Mouse (Mus musculus): ENCODE data around the gene St3gal3. TPM values are rescaled to one million over a fixed set of nuclear protein-coding genes. Genes with fewer than 3 reads are reported as not detected.
A peak's percentile ranks its signal among the peaks of the same experiment; 100 is the strongest.

The St3gal3 gene
- polyA plus RNA-seq, 1 experiment from 2014 or later, result 10.8 TPM

DNA sequence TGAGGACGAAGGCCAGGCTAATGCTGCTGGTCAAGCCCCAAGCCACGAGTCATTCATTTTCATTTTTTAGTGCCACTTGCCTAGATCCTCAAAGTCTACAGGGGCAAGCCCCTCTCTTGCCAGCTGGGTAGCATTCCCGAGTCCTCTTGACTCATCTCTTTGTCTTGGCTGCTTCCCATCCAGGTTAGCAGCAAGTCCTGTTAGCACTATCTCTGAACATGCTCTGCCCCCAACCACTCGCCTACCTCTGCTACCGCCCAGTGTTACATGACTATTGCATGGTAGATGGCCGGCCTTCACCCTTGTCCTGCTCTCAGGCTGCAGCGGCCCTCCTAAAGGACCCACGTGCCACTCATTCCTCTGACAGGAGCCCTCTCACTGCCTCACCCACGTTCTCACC is 156.4 kb downstream of the St3gal3 start:
- Histone ChIP-seq H3K36me3 (no peaks in the 10 kb centered on the region), H3K27me3 (no peaks in the 10 kb centered on the region), H3K4me3 (no peak overlapping the region), H3K27ac (no peak overlapping the region), H3K9ac (no peak overlapping the region), H3K4me1 (peaks cover 4% of the 10 kb centered on the region), H3K9me3 (no peaks in the 10 kb centered on the region), H3K4me2 (replicated peaks) (no peak overlapping the region)
- 95% methylated on average over 9 of the region's 9 CpGs for WGBS
- no peak for ATAC-seq (ENCODE audit: insufficient number of reproducible peaks, insufficient read depth, low FRiP score, low TSS enrichment)

DNA sequence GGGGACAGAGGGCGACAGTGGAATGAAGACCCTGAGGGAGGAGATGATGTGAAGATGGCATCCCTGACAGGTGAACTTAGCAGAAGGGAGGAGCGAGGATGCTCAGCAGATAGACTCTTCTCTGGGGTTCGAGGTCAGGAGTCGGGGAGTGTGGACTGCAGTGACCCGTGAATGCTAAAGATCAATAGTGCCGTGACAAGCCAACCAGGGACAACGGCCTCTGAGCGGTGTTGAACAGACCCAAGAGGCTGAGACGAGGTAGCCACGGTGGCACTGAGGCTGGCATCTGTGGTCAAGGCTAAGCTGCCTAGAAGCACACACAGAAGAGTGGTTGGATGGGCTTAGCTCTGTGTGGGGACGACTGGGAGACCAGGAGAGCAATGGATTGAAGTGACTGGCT is 156.9 kb downstream of the St3gal3 start:
- H3K9ac ChIP-seq, result no peak overlapping the region
- H3K4me1 ChIP-seq, result peaks cover 9% of the 10 kb centered on the region
- no peak overlapping the region for H3K4me2 ChIP-seq (replicated peaks)
- no peaks in the 10 kb centered on the region for H3K27me3 ChIP-seq
- WGBS, result 85% methylated on average over 11 of the region's 11 CpGs
- H3K9me3 ChIP-seq, result no peaks in the 10 kb centered on the region
- no peaks in the 10 kb centered on the region for H3K36me3 ChIP-seq
- no peak overlapping the region for H3K27ac ChIP-seq
- H3K4me3 ChIP-seq, result no peak overlapping the region
- ATAC-seq (ENCODE audit: insufficient number of reproducible peaks, insufficient read depth, low FRiP score, low TSS enrichment), result no peak

- H3K9ac ChIP-seq, result no peak overlapping the region
- no peak overlapping the region for H3K27ac ChIP-seq
- no peak overlapping the region for H3K4me3 ChIP-seq
- no peak overlapping the region for H3K4me2 ChIP-seq (replicated peaks)
- no peaks in the 10 kb centered on the region for H3K9me3 ChIP-seq
- WGBS, result 58% methylated on average over 9 of the region's 9 CpGs
- H3K36me3 ChIP-seq, result no peaks in the 10 kb centered on the region
- no peak for ATAC-seq (ENCODE audit: insufficient number of reproducible peaks, insufficient read depth, low FRiP score, low TSS enrichment)
- H3K27me3 ChIP-seq, result no peaks in the 10 kb centered on the region
- peaks cover 10% of the 10 kb centered on the region for H3K4me1 ChIP-seq
Measured at GRCm38 (mm10) chr4:117977371-117977770, 157.3 kb downstream of the St3gal3 start.

DNA sequence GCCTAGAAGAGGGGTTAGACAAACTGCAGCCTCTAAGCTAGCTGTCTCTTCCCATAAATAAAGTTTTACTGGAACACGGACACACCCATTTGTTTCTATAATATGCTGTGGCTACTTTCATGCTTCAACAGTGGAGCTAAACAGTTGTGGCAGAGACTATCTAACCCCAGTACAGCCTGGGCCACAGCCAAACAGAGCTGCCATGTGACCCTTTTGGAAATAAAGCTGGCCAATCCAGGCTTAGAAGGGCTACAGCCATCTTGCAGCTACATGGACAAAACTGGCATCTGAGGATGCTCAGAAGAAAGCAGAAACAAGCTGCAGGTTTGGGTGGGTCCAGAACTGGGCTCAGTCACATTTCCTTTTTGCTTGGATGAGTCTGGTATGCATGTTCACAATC is 158.9 kb downstream of the St3gal3 start:
- no peak for ATAC-seq (ENCODE audit: insufficient number of reproducible peaks, insufficient read depth, low FRiP score, low TSS enrichment)
- Histone ChIP-seq H3K27ac (no peak overlapping the region), H3K4me1 (peaks cover 10% of the 10 kb centered on the region), H3K36me3 (no peaks in the 10 kb centered on the region), H3K4me2 (replicated peaks) (no peak overlapping the region), H3K27me3 (no peaks in the 10 kb centered on the region), H3K9me3 (no peaks in the 10 kb centered on the region), H3K4me3 (no peak overlapping the region), H3K9ac (no peak overlapping the region)
- WGBS, result 93% methylated on average over 1 of the region's 1 CpGs

- Histone ChIP-seq H3K9me3 (no peaks in the 10 kb centered on the region), H3K4me1 (peaks cover 10% of the 10 kb centered on the region), H3K9ac (no peak overlapping the region), H3K27ac (no peak overlapping the region), H3K4me2 (replicated peaks) (no peak overlapping the region), H3K4me3 (no peak overlapping the region), H3K27me3 (no peaks in the 10 kb centered on the region), H3K36me3 (no peaks in the 10 kb centered on the region)
- WGBS, result 77% methylated on average over 5 of the region's 5 CpGs
- ATAC-seq (ENCODE audit: insufficient number of reproducible peaks, insufficient read depth, low FRiP score, low TSS enrichment), result no peak
Measured at GRCm38 (mm10) chr4:117974719-117975118, 160.0 kb downstream of the St3gal3 start.

DNA sequence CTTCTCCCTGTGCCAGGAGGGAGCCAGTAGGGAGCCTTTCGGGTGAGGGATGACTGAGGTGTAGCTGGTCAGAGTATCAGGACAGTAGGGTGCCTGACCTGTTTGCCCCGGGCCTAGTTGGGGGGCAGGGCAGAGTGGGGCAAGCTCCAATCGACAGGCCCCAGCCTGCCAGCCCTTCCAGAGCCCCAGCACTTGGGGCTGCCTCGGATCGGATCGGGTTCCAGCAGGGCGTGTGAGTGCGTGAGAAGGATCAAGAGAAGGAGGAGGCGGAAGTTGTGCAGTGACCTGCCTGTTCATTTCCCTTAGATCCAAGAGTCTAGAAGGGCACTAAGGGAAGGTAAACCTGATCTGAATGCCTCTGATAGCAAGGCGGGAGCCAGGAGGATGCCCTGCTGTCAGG is 161.7 kb downstream of the St3gal3 start:
- Histone ChIP-seq H3K9ac (no peak overlapping the region), H3K4me2 (replicated peaks) (no peak overlapping the region), H3K9me3 (no peaks in the 10 kb centered on the region), H3K27ac (no peak overlapping the region), H3K27me3 (no peaks in the 10 kb centered on the region), H3K36me3 (no peaks in the 10 kb centered on the region), H3K4me1 (peaks cover 10% of the 10 kb centered on the region), H3K4me3 (no peak overlapping the region)
- ATAC-seq (ENCODE audit: insufficient number of reproducible peaks, insufficient read depth, low FRiP score, low TSS enrichment), result 0 out of 2 replicates have a peak, but pooled peaks have one; percentile 39
- 38% methylated on average over 10 of the region's 10 CpGs for WGBS

DNA sequence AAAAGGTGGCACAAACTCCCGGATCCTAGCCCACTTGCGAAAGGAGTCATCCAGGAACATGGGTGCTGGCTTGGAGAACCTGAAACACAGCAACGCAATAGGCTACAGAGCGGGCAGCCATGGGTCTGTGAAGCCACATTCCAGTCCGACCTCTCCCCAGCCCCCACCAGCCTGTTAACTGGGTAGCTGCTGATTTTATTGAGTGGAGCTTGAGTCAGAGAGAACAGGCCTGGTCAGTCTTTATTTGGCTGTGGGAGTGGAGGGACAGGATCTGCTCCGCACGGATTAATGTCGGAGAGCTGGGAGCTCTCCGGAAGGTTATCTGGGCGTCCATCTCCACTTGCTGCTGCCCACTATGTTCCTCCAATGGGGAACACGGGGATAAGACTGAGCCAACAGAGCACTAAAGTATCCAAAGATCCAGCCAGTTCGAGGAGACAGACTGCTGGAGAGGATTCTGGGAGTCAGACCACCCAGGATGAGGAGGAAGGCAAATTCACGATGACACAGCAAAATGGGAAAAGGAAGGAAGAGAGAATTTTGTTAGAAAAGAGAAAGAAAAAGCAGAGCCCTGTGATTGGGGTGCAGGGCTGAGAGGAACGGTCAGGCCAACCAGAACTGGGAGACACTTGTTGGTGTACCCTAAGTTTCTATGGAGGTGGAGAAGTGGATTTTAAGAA is 170.2 kb downstream of the St3gal3 start:
- Histone ChIP-seq H3K9me3 (no peaks in the 10 kb centered on the region), H3K27me3 (no peaks in the 10 kb centered on the region), H3K4me2 (replicated peaks) (no peak overlapping the region), H3K4me1 (no peaks in the 10 kb centered on the region), H3K36me3 (peaks cover 16% of the 10 kb centered on the region; the same call in 1 of the 2 replicates), H3K9ac (no peak overlapping the region), H3K27ac (no peak overlapping the region), H3K4me3 (no peak overlapping the region)
- WGBS, result 76% methylated on average over 14 of the region's 14 CpGs
- ATAC-seq (ENCODE audit: insufficient number of reproducible peaks, insufficient read depth, low FRiP score, low TSS enrichment), result no peak

DNA sequence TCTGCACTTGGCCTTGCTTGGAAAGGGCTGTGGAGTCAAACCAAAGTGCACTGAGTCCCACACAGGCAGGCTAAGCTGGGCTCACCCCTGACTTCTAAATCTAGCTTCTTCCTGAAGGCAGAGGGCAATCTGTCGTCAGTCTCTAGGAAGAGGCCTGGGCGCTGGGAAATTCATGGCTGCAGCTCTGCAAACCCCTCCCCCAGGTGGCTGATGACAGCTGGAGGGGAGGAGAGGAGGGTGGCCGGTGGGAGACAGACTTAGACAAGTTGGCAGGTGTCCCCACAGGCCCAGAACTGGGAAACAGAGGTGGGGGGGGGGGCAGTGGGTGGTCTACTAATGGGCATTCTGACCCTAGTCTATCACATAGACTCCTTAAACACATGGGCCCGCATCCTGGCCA is 177.2 kb downstream of the St3gal3 start:
- Histone ChIP-seq H3K4me2 (replicated peaks) (no peak overlapping the region), H3K36me3 (peaks cover 42% of the 10 kb centered on the region), H3K9me3 (no peaks in the 10 kb centered on the region), H3K9ac (no peak overlapping the region), H3K4me3 (no peak overlapping the region), H3K4me1 (no peaks in the 10 kb centered on the region), H3K27ac (no peak overlapping the region), H3K27me3 (no peaks in the 10 kb centered on the region)
- 70% methylated on average over 4 of the region's 4 CpGs for WGBS
- ATAC-seq (ENCODE audit: insufficient number of reproducible peaks, insufficient read depth, low FRiP score, low TSS enrichment), result no peak

- no peaks in the 10 kb centered on the region for H3K9me3 ChIP-seq
- H3K4me1 ChIP-seq, result peaks cover 3% of the 10 kb centered on the region; the same call in 1 of the 2 replicates
- no peak overlapping the region for H3K4me3 ChIP-seq
- no peak for ATAC-seq (ENCODE audit: insufficient number of reproducible peaks, insufficient read depth, low FRiP score, low TSS enrichment)
- peaks cover 19% of the 10 kb centered on the region for H3K36me3 ChIP-seq
- no peaks in the 10 kb centered on the region for H3K27me3 ChIP-seq
- H3K27ac ChIP-seq, result no peak overlapping the region
- WGBS, result 71% methylated on average over 7 of the region's 7 CpGs
- no peak overlapping the region for H3K4me2 ChIP-seq (replicated peaks)
- no peak overlapping the region for H3K9ac ChIP-seq
Measured at GRCm38 (mm10) chr4:117947493-117947892, 187.2 kb downstream of the St3gal3 start.

DNA sequence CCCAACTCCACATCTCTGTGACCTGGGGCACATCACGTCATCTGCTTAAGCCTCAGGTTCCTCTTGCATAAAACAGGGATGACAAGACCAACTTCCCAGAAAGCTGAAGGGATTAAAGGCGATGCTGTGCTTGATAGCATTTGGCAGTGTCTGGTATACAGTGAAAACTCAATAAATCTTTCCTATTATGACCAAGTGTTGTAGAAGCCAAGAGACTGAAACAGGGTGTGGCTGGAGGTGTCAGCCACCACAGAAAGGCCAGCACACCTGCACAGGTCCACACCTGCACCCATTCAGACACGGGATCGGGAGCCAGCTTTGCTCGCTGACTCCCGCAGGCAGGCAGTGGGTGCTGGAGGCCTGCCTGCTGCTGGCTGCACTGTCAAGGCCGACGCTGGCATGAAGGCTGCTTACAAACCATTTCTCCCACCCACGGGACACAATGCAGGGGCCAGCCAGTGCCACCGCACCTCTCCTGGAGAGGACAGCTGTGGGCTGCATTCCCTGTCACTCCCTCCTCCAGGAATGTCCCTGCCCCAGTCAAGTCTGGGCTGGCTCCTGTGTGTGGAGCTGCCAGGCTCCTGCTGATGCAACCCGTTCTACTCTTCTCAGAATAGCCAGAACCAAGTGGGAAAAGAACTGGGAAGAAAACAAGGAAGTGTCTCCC is 187.9 kb downstream of the St3gal3 start:
- no peak overlapping the region for H3K27ac ChIP-seq
- no peaks in the 10 kb centered on the region for H3K27me3 ChIP-seq
- H3K9me3 ChIP-seq, result no peaks in the 10 kb centered on the region
- H3K4me3 ChIP-seq, result no peak overlapping the region
- no peak for ATAC-seq (ENCODE audit: insufficient number of reproducible peaks, insufficient read depth, low FRiP score, low TSS enrichment)
- no peak overlapping the region for H3K4me2 ChIP-seq (replicated peaks)
- peaks cover 12% of the 10 kb centered on the region; the same call in 1 of the 2 replicates for H3K36me3 ChIP-seq
- WGBS, result 83% methylated on average over 11 of the region's 11 CpGs
- H3K9ac ChIP-seq, result no peak overlapping the region
- peaks cover 3% of the 10 kb centered on the region; the same call in 1 of the 2 replicates for H3K4me1 ChIP-seq

GRCm38 (mm10) chr4:117943317-117943716 is 191.4 kb downstream of the St3gal3 start:
- Histone ChIP-seq H3K27me3 (no peaks in the 10 kb centered on the region), H3K36me3 (peaks cover 15% of the 10 kb centered on the region; the same call in 1 of the 2 replicates), H3K4me2 (replicated peaks) (no peak overlapping the region), H3K9me3 (no peaks in the 10 kb centered on the region), H3K4me3 (no peak overlapping the region), H3K27ac (no peak overlapping the region), H3K9ac (no peak overlapping the region), H3K4me1 (peaks cover 3% of the 10 kb centered on the region; the same call in 1 of the 2 replicates)
- ATAC-seq (ENCODE audit: insufficient number of reproducible peaks, insufficient read depth, low FRiP score, low TSS enrichment), result no peak
- WGBS, result 23% methylated on average over 5 of the region's 5 CpGs

- H3K27ac ChIP-seq, result no peak overlapping the region
- no peaks in the 10 kb centered on the region for H3K4me1 ChIP-seq
- no peak overlapping the region for H3K9ac ChIP-seq
- H3K9me3 ChIP-seq, result no peaks in the 10 kb centered on the region
- peaks cover 20% of the 10 kb centered on the region; the same call in 1 of the 2 replicates for H3K36me3 ChIP-seq
- no peak overlapping the region for H3K4me2 ChIP-seq (replicated peaks)
- no peaks in the 10 kb centered on the region for H3K27me3 ChIP-seq
- ATAC-seq (ENCODE audit: insufficient number of reproducible peaks, insufficient read depth, low FRiP score, low TSS enrichment), result no peak
- 97% methylated on average over 5 of the region's 5 CpGs for WGBS
- H3K4me3 ChIP-seq, result no peak overlapping the region
Measured at GRCm38 (mm10) chr4:117936964-117937363, 197.8 kb downstream of the St3gal3 start.

All from embryonic facial prominence, embryonic 12.5 days (tissue).